Mouse (Mus musculus) ovary, postnatal 36 days (tissue): ENCODE data around the gene Six1.
"Not testable (repeated sequence)": the region's sequence is repeated elsewhere in the genome, so short reads cannot be mapped to it uniquely, and the experiment has no call there.

Experiments used
- DNase-seq: peaks from one replicate; pipeline ENCODE4 v3.0.0; 2022; ENCODE audit warnings: low spot score, mixed read lengths

Gene Six1

DNA sequence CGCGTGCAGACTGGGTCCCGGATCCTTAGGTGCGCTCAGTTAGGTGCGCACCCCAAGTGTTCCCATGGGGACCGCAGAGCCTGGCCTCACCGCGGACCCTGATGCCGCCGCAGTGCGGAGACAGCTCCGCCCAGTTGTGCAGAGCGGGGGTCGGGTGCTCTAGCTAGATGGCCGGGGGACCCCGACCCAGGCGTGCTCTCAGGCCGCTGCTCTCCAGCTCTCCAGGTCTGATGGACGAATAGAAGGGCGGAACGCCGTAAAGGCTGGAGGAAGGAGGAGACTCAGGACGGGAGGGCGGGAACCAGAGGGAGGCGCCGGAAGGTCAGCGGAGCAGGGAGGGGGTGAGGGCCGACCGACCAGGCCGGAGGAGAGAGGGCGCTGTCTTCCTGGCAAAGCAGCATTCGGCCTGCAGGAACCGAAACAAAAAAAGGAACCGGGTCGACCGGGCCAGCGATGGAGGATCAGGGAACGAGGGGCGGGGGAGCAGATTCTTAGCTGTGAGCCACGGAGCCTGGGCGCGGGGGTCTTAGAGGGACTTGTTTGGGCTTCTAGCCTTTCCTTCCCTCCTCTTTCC, at the start of gene Six1:
Gene Six1, minus strand, starts transcription at position 220 of the 574 bp plus-strand sequence.
- peak; percentile 79 for DNase-seq

DNA sequence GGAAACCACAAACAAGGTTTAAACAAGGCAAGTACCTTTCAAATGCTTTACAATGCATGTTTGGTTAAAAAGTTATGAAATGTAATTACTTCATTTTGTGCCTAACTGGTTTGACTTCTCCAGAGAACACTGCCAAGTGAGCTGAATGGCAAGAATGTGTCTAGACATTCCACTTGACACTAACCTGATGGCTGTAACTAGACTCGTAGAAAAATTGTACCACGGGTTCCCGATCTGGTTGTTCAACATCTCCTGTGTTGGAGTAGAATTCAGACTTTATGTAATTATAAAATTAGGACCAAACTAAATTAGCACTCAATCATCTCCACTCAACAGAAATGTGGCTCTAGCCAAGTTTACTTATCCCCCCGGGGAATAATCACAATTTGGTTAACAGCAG, 44.9 kb upstream of the Six1 start:
- DNase-seq, result no peak

DNA sequence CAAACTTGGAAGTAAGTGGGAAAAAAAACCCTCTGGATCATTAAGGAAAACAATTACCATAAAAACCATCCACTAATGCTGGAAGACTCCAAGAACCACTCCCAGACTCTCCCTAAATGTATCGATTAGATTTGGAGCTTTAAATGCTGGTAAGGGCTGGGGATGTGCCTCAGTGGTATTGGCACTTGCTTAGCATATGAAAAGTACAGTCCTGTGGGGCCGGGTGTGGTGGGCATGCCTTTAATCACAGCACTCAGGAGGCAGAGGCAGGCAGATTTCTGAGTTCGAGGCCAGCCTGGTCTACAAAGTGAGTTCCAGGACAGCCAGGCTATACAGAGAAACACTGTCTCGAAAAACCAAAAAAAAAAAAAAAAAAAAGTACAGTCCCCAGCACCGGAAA, 42.5 kb upstream of the Six1 start:
- not testable (repeated sequence) for DNase-seq

DNA sequence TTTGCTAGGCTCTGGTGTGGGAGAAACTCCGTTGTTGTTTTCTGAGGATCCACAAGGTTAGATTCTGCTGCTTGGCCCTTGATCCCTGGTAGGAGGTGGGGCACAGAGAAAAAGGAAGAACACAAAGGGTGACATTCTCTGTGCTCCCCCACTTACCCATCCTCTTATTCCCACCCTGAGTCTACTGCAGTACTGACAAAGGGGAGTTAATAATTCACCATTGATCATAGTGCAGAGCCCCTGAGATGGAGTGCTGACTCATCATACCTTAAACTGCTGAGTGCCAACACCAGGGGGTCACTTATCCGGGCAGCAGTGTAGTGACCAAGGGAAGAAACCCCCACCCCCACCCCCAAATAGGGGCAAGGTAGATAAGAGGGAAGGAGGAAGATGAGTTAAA, 40.9 kb upstream of the Six1 start:
- DNase-seq, result no peak

DNA sequence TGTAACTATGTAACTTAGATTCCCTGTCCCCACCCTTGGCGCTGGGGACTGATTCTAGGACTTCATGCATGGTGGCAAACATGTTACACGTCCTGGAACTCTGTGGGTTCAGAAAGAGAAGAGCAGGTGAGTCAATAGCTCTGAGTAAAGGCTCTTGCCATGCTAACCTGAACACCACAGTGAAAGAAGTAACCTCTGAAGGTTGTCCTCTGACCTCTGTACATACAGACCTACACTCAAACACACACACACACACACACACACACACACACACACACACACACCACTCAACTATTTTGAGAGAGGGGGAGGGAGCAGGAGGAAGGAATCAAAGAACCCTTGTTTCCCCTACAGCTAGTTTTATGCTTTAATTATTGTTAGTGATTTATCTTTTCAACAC, 40.5 kb upstream of the Six1 start:
- no peak for DNase-seq

DNA sequence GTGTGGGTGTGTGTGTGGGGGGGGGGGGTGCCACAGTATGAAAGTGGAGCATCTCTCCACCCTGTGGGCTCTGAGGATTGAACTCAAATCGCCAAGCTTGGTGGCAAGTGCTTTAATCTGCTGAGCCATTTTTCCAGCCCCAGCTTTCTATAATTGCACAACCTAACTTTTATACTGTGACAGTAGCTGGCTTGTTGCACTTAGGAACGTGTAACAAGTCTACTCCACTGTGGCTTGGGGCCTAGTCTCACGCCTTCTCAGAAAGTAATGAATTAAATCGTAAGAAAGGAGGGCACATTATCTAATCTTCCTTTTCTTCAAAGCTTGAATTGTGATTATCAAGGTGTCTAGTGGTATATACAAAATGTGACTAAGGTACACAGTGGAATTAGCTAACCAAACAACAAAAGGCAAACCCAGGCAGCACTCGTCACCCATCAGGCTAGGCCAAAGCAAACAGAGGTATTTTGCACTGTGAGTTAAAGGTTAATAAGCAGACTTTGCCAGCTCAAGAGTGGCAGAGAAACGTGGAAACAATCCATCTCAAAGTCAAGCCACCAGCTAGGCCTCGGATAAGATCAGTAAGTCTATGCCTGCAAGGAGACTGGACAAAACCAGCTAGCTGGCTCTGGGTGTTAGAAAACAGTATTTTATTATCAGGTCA, 37.1 kb upstream of the Six1 start:
- DNase-seq, result no peak

DNA sequence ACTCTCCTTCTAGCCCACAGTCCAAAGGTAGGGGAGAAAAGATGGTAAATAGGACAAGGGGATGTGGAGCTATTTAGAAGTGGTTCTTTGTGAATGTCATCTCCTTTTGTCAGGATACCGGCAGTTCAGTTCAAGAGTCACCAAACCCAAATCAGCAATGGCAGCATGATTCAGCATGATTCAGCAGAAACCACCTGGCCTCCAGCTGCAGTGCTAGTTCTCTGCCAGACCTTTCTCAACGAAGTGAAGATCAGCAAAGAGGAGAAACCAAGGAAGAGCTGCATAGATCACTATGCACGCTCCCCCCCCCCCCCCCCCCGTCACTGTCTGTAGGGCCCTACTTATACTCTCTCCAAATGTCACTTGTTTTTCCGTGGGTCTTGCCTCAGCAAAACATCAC, 35.2 kb upstream of the Six1 start:
- no peak for DNase-seq

DNA sequence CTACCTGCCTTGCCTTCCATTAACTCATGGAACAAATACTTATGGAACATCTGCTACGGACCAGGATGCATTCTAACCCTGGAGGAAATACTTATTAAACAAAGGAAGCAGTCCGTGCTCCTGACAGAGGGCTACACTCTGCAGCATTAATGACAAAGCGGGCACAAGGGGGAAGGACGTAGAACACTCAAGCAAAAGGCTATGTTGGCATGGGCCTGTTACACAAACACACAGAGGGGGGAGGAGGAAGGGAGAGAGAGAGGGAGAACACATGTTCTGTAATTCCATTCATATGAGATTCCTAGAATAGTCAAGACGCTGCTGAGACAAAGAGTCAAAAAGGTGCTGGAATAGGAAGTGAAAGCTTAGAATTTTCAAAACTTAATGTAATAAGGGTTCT, 34.8 kb upstream of the Six1 start:
- DNase-seq, result no peak

DNA sequence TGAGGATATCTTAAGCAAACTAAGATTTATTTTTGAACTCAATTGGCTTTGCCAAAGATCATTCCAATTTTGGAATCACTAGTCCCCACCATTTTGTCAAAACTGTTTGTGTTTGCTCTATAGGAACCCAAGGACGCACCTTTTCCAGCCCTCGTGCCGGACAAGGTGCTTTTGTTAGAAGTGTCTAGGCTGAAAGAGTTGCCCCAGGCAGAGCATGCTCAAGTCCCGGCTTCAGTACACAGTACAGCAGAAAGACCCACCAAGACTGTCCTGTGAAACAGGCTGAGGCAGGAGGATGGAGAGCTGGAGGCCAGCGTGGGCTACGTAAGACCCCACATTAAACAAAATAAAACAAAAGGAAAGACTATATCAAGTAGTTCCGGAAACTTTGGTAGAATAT, 33.4 kb upstream of the Six1 start:
- DNase-seq, result no peak

DNA sequence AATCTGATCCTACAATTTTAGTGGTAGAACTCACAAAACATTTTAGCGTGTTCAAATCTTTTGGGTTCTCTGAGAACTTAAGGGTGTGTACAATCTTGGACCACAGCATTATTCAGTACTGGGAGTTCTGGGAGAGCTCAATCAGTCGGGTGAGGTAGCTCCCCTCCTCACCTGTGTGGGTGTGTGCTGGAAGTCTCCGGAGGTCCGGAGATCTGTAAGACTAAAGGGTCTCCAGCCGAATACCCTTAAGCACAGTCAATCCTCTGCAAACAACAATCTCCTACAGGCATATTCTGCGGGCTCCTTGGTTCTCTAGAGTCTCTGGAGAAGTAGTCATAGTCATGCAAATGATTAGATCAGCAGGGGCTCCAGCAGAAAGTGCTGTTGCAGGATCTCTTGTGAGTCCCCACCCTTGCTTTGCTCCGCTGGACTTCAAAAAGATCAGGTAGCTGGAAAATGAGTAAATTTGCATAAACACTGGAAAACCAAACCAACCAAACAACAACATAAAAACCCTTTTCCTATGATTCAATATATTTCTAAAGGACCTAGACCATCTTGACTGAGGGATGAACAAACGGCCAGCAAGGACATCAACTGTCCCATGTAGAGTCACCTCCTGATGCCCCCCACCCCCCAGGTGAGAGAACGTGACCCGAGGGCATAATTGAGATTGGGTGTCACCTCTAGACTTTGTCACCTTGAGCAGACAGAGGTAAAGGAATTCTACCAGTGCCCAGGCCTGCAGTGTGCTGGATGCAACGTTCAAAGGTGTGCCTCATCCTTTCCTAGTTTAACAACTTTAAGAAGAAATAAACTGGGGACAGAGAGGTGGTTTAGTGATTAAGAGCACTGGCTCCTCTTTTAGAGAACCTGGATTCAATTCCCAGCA, 32.3 kb upstream of the Six1 start:
- DNase-seq, result no peak

DNA sequence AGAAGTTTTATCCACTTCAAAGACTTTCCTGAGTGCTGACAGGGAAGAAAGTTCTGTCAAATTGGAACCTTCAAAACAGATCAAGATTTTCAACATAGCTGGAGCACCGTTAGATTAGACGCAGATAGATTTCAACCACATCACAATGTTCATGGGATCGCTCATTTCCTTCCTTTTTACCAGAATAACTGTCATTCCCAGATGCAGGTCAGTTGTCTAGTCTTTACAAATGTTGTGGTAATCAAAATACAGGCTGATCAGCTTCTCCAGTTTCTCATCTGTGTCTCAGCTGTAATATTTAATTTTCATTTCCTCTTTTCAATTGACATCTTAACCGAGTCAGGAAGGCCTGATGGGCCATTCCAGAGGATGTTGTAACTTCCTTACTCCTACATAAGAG, 30.1 kb upstream of the Six1 start:
- no peak for DNase-seq

DNA sequence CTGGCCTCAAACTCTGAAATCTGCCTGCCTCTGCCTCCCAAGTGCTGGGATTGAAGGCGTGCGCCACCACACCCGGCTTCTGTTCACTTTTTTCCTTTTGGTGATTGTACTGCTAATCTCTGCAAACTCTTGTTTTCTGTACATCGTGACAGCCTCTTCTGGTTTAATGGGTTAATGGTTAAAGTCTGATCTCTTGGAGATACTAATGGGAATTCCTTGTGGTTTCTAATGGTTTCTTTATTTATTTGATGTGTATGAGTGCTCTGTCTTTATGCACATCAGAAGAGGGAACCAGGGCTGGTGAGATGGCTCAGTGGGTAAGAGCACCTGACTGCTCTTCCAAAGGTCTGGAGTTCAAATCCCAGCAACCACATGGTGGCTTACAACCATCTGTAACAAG, 28.1 kb upstream of the Six1 start:
- not testable (repeated sequence) for DNase-seq

DNA sequence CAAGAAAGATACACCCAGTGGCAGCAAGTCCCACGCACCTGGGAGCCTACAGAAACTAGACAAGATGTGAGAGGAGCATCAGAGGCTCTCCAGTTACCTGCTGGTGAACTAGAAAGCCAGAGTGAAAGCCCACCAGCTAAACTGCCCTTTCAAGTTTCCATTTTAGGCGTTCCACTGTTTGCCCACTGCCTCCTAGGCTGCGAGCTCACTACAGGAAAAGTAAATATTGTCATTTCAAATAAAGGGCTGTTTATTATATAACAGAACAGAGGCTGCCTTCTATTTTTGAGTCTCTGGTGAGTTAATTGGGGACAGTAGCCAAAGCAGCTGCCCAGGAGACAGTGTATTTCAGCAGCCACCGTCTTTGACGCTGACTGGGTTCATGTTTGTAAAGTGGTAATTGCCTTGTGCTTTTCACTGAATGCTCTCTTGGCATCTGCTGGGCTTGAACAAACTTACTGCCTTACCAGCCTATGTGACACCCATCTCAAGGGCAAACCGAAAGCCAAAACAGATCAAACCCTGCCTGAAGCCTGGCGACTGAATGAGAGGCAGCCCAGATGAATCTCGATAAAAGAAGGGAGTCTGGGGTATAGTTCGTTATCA, 7.2 kb upstream of the Six1 start:
- DNase-seq, result no peak

DNA sequence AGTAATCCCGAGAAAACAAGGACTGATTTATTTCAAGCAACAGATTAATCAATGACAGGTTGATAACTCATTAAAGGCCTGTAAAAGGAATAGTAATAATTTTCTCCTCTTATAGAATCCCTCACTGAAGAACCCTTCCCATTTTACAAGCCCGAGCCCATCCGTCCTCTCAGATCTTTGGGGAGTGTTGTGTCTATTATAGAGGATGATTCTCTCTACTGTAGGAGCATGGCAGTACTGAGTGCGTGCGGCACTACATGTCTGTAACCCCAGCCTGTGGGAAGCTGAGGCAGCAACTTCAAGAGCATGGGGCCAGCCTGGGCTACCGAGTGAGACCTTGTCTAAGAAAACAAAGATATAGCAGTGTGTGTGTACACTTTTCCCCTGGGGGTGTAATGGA, 3.8 kb upstream of the Six1 start:
- DNase-seq, result no peak

DNA sequence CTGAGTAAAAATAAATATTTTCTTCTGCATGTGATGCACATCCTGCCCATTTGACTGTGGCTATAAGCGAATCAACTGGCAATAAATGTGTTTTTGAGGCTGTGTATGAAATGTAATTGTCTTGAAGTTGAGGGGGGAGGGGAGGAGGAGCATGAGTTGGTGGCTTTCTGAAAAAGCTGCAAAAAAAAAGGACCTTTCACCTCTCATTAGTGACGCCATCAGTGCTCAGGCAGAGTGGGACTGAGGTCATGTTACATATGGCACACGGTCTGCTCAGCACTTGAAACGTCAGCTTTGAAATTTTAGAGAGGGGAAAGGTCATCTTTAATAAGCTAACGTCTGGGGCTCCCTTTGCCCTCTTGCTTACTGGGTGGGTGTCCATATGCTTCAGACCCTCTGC, 1.8 kb upstream of the Six1 start:
- DNase-seq, result no peak

DNA sequence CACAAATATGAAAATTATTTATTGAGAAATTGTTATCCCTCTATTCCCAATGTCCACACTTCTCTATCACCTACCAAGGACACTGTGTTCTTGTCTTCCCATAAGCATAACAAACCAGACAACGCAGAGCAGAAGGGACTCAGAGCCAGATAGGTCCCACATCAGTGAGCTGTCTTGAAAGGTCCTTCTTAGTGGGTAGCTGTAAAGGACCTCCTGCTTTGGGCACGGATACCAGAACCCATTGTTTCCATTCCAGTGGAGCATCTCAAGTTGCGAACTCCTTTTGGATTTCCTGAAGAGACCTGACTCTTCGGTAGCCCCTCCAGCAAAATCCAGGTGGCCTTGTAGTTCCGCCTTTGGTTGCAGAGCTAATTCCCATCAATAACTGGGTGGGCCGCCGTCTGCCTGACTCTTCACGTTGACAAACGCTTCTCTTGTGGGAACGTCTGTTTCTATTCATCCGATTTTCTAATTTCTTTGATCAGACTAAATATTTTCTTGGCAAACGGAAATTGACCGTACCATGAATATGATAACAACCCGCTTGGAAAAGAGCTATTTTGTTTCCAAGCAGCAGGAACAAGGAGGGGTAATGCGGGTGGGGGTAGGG, 994 bp upstream of the Six1 start:
- no peak for DNase-seq

DNA sequence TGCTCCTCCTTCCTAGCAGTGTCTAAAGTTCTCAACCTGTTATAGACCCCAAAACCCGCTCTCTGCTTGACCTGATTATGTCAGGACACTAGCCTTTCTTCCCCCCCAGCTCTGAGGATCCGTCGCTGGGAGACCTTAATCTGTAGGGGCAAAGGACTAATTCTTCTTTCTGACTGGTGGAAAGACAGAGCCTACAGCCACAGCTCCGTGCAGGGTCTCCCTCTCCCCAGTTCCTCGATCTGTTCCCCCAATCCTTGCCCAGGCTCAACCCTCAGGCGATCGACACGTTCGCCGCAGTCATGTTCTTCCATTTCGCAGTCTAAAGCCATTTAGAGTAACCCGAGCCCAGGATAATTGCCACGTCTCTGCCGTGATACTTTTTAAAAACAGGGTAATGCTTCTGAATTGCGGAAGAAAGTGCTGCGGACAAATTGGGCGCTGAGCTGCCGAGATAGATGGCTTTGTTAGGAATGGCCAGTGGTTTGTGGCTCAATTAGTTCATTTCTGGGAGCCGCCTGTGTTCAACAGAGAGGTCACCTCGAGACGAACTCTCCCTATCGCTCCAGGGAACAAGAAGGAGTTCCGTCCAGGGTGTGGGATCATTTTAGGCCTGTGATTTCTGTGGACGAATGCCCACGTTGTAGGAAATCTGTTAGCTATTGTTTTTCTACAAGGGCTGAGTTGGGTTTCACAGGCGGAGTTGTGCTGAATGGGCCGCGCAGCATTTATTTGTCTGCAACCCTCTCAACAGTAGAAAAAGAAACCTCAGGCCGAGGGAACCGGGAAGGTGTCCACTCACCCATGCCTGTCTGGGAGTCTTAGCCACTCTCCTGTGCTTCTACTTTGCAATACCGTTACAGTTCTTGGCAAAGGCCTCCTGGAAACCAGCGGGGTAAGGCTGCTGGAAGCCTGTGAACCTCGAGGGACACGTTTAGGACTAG, 766 bp downstream of the Six1 start:
- DNase-seq, result no peak

DNA sequence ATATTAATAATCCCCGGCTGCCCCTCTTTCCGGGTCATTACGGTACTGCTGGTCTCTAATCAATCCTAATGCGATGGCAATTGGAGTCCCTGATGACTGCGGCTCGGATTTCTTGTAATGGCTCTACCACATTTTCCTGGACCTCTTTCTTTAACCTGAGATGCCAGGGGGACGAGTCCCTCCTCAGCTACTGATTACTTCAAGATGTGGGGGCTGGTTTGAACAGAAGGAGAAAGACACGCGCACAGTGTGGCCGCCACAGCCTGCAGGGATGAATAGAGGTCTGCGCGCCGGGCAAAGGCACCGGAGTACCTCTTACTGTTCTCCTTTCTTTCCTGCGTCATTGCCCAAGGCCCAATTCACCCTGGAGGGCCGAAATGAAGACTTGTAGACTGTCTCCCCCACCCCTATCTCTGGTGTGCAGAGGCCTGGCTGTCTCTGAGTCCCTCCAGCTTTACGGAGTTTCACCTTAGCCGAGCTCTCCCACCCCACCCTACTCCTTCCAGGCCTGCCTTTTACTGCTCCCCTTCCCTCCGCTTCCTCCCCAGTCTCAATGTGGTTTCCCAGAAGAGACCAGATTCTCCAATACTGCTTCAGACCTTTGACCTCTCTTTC, 1.5 kb downstream of the Six1 start:
- DNase-seq, result no peak

DNA sequence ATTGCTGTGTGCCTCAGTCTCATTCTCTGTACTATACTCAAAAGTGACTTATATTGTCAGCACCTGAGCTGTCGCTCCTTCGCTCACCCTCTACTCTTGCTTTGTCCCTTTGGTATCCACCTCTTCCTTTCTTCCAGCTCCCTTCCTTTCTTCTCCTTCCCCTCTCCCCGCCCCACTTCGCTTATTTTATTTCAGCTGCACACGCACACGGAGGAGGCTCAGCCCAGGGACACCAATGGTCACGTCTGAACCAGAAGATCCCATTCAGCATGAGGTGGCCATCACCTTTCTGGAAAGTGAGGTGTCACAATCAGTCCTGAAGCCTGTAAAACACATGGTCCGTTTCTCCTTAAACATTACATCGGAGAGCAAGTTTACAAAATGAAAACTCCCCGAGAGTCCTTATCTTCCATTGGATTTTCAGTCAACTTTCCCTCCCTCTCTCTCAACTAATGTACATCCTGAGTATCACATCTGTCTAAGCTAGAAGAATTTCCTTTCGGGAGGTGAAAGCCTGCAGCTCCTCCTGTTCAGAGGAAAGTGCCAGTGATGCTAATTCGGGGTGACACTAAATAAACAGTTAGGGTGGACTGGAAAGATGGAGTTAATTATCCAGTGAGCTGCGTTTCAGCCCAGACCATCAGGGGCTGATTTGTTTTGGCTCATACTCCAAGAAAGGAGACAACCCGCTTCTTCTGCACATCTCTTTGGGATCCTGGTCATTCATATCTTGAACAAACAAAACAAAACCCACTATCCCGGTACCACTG, 2.7 kb downstream of the Six1 start:
- DNase-seq, result no peak

DNA sequence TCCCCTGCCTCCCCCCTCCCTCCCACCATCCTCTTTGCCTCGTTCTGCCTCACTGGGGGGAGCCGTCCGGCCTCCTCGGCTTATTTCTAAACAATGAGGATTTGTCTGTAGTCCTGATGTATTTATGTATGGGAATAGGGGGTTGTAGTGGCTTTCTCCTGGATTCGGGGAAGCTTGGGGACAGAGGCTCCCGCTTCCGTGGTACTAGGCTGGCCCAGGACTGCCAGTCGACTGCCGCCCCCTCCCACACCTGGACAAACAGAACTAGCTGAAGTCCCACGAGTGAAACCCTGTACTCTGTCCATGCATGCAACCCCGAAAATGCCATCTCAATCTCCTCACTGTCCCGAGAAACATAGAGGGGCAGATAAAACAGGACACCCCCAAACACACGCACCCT, 3.4 kb downstream of the Six1 start:
- DNase-seq, result no peak
